Mouse (Mus musculus): ENCODE results near the gene Sptbn1.
"Not testable (repeated sequence)": the region's sequence is repeated elsewhere in the genome, so short reads cannot be mapped to it uniquely, and the experiment has no call there.

Sptbn1 gene

DNA sequence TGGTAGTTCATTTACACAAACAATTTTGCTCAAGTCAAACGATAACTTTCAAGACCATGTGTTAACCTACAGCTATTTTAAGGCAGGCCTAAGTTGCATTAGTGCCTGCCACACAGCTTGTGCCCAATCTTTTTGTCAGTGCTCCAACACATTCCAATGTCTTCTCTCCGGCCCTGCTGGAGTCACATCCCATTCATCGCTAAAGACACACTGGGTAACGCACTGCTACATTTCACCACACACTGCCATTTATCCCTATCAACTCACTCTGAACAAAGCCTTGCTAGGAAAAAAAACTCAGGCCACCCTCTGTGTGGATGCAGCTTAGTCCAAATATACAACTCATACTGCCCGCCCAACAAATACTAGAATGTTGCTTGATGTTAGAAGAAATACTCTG is 11.5 kb downstream of the Sptbn1 start:
- DNase-seq (ENCODE audit: low spot score in 2 of 2), result no peak

DNA sequence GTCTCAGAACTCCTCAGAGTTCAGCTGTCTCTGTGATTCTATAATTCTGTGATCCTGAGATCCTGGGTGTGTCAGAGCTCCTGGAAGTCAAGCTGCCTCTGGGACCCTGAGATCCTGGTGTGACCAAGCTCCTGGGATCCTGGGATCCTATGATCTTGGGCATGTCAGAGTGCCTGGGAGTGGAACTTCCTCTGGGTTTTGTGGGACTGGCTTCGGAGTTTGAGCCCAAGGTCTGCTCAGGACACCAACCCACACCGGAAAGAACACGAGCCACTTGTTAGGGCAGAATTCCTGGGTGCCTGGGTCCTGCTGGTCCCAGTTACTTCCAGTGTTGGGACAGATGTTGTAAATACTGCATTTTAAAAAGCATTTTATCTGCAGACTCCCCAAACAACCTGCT is 12.8 kb downstream of the Sptbn1 start:
- DNase-seq (ENCODE audit: low spot score in 2 of 2), result not testable (repeated sequence)

DNA sequence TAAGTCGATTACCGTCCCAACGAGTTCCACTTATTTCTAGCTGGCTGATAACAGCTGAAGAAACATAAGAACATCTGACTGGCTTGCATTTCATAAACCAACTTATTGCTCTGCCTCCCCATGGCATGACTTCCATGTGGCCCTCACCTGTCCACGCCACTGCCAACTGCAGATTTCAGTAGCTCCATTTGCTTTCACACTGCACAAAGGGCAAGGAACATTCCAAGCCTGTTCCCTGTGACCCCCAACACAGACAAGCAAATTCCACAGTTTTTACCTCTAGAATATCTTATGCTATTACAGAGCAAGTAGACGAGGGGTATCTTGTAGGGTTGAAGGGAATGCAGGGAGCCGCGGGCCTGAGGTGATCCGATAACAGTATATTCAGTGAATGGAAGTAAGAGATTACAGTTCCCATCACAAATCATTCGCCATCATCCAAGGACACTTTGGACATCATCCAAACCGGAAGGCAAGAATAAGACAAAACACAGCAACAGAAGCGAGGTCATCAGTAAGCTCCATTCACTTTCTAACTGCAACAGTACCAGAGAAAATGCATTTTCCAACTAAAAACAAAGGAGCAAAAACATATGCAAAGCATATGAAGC is 16.6 kb downstream of the Sptbn1 start:
- DNase-seq (ENCODE audit: low spot score in 2 of 2), result no peak

DNA sequence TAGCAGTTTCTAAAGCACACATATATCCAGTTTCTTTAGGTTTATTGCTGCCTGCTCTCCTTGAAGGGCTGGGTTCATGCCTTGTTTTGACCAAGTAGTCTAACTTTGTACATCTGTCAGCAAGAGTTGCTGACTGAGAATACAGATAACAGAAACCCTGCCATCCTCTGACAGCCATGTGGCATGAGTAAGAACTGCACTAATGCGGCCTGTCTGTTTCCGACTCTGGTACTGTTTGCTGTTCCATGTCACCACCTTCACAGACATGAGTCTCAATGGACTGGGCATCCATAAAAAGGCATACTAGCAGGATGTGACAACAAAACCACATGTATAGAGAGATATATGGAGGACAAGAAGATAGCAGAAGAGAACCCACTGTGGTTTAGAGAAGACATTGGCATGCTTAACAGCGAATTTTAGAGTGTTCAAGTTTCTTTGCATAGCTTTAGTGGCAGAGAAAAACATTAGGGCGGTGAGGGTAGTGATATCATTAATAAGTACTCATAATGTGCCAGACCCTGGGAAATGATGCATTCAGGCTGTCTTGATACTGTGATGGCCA is 18.4 kb downstream of the Sptbn1 start:
- no peak for DNase-seq (ENCODE audit: low spot score in 2 of 2)

DNA sequence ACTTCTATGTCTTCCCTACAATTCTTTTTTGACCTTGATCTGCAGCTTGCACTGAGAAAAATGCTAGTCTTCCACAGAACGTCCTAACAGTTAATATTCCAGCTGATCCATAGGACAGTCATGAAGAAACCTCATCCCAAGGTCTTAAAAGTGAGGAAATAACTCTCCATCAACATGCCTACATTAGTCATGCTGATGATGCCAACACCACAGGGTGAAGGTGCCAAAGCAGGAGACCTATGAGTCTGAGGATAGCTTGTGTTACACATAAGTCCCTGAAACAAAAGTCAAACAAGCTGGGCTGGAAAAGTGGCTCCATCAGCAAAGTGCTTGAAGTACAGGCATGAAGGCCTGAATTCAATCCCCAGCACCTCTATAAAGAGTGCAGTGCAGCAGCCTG is 20.9 kb downstream of the Sptbn1 start:
- no peak for DNase-seq (ENCODE audit: low spot score in 2 of 2)

DNA sequence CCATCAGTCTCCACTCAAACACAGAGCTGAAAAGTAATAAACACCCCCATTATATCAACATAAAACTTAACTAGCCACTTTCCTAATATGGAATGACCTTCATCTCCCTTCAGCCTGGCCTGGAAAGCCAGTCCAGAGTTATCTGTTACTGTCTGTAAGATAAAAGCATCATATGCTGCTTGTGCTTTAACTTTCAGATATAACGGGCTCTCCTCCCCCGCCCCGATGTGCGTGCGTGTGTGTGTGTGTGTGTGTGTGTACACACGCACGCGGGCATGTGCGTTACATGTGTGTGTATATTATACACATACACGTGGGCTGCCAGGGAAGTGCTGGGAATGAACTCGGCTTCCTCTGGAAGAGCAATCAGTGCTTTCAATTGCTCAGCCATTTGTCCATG is 21.8 kb downstream of the Sptbn1 start:
- no peak for DNase-seq (ENCODE audit: low spot score in 2 of 2)

DNA sequence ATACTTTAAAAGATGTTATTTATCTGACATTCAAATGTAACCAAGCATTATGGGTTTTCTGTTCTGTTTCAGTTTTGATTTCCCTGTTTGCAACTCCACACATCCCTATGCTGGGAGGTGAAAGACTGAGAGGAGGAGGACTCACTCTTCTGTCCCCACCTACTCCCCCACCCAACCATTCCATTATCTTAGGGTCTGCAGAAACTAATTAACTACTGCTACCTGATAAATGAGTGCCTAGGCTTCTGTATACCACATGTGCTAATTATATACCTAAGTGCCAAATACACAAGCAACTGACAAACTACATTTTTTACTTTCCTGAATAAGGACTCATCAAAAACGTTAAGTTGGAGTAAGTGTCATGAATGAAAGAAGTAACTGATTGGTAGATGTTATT is 23.8 kb downstream of the Sptbn1 start:
- DNase-seq (ENCODE audit: low spot score in 2 of 2), result no peak

DNA sequence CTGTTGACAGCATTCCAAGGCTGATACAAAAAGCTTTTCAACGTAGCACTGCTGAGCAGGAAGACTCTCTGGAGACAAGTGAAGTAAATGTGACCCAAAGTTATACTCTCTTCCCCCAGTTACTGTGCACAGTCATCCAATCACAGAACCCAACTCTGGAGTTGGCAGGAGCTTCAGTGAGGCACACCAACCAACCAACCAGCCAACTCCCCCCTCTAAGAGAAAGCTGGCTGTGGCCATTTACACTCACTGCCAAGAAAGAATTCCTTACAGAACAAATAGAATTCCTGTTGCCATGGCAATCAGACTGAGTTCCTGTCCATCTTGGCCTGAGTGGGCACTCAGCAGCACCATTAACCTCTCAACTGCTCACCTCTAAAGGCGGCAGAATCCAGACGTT is 24.4 kb downstream of the Sptbn1 start:
- DNase-seq (ENCODE audit: low spot score in 2 of 2), result peak in 1 of 2 experiments; percentile 39

DNA sequence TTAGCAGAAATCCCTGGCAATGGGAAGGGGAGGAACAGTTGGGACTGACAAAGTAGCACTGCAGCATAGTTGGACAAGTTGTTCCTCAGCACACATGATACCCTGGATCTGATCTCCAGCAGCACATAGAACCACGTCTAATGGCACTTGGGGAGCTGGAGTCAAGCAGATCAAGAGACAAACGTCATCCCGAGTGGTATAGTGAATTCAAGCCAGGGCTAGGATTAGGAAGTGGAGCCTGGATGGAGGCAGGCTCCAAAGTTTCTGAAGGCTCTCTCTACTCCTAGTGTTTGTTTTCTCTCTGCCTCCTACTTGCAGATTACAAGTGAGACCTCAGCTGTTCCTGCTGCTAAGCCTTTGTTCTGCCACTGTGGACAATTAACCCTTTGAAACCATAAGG is 27.1 kb downstream of the Sptbn1 start:
- no peak for DNase-seq (ENCODE audit: low spot score in 2 of 2)

DNA sequence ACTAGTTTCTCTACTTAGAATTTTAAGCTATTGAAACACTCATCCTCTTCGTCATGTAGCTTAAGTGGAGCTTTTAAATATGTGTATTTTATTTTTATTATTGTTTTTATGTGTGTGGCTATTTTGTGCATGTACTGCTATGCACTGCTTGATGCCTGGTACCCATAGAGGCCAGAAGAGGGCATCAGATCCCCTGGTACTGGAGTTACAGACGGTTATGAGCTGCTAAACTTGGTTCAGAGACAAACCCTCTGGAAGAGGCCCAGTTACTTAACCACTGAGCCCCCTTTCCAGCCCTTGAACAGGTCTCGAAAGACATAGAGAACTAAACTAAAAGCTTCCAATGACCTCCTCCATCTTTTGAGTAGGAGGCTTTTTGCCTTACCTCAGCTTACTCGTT is 30.0 kb downstream of the Sptbn1 start:
- no peak for DNase-seq (ENCODE audit: low spot score in 2 of 2)

DNA sequence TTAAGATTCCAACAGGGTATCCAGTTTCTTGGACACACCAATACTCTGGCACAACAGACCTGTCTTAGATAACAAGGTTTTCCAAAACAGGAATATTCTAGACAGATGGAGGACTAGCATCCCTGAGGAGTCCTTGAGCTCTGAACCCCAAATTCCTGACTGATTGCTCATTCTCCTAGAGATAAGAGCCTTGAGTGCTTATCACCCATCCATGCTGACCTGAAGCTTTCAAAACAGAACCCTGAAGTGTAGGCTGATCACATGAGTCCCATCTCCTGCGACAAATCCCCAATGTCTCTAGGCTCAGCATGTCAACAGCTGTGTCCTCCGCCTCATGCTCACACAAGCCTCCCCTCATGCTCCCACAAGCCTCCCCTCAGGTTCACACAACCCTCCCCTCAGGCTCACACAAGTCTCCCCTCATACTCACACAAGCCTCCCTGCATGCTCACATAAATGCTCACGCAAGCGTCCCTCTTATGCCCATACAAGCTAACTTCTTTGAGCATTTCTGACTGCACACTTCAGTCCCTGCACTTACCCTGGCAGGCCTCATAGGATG is 31.2 kb downstream of the Sptbn1 start:
- DNase-seq (ENCODE audit: low spot score in 2 of 2), result no peak

DNA sequence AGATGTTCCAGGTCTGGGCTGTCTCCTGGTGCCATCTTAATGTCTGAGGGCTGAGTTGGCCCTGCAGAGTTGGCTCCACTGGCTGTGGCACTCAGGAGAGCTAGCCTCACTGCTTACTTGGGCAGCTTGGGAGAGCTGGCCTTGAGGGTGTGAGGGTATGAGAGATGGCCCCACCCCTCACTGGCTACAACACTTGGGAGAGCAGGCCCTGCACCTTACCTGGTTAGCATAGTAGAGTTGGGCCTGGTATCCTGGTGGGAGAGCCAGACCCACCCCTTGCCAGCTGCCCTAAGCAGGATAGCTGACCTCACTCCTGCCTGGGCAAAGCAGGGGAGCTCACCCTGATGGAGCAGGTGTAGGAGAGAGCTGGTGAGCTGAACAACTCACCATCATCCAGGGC is 32.3 kb downstream of the Sptbn1 start:
- no peak for DNase-seq (ENCODE audit: low spot score in 2 of 2)

DNA sequence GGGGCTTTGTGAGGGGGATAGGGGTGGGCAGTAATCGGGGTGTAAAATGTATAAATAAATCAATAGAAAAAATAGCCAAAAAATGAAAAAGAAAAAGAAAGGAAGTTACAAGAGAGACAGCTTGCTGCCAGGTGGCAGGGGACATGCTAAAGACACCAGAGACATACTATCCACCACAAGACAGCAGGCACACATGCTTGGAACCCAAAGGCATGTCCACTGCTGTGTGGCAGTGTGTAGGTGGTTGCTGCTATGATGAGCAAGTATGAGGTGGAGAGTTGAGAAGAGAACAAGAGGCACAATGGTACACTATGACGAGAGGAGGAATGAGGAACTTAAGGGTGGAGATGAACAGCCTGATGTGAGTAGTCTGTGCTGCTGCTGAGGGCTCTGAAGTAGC is 32.8 kb downstream of the Sptbn1 start:
- DNase-seq (ENCODE audit: low spot score in 2 of 2), result no peak

DNA sequence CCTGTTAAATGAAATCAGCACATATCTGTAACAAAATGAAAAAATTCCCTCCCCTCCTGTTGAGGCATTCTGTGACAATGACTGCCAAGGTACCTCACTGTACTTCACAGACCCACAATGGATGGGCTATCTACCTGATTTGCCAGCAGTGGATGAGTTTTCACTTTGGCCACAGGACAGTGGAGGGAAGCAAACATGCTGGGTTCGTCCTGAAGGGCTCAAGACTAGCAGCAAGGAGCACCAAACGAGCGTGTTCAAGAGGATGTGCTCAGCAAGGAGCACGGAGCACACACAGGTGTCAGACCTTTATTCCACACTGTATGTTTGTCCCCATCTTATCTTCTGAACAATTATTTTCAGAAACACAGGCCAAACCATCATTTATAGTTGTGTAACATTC is 34.0 kb downstream of the Sptbn1 start:
- no peak for DNase-seq (ENCODE audit: low spot score in 2 of 2)

DNA sequence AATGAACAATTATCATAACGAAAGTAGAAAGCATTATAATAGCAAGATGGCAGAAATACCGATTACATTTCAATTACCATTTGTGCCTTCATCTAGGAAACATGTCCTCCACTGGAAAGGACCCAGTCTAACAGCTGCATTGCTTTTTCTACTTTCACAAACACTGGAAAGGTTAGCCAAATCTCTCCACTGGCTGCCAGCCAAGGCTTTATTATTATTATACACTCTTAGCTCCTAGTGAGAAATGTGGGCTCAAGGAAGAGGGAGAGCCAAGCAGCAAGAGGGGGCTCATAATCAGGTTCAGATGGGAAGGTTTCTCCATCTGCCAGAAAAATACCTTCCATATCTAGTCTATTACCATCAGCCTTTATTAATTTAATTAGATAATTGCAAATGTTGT is 35.9 kb downstream of the Sptbn1 start:
- DNase-seq (ENCODE audit: low spot score in 2 of 2), result no peak

DNA sequence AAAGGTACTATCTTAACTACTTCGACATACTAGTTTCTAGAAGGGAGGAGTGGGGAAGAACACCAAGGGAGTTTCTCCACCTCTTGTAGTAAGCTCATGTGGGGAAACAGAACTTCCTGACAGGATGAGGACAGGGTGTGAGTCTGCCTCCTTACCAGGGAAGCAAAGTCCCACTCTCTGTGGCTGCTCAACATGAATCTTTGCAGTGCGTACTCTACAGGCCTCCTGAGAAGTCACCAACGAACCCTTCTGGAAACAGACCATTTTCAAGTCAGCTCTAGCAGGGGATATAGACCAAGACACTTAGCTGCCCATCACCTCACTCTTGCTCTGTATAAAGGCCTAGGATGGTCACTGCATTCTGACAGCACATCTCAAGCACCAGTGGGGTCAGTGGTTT is 36.6 kb downstream of the Sptbn1 start:
- no peak for DNase-seq (ENCODE audit: low spot score in 2 of 2)

DNA sequence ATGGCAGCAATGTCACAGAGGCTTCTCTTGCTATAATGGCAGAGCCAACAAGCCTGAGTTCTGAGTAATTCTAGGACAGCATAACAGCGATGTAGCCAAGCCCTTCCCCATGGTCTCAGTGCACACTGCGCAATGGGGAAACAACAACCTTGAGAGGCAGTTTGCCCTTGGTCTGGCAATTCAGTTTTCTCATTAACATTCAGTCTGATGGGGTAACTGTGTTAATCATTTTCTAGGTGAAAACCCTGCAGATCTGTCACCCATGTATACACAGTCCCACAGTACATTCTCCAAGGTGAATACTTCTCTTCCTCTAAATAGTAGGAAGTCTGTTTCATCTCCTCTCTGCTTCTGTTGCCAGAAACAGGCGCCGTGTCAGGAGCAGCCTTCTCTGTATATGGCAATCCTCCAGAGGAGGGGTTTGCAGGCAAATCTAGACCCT is 37.6 kb downstream of the Sptbn1 start:
- DNase-seq (ENCODE audit: low spot score in 2 of 2), result no peak

DNA sequence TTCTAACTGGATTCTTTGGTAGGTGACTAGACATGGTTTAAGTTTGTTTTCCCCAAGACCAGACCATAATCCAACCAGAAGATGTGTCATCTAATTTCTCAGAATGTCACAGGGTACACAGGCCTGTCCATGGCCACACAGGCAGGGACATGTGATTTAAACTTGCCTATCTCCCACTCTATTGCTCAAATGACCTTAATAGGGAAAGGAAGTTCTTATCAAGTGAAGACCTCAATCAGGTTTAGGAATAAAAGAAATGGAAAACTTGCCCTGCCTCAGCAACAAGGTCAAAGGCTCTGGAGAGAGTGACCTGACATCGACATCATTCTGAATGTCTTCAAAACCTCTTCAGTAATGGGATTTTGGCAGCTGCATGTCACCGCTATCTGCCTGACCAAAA is 41.2 kb downstream of the Sptbn1 start:
- no peak for DNase-seq (ENCODE audit: low spot score in 2 of 2)

DNA sequence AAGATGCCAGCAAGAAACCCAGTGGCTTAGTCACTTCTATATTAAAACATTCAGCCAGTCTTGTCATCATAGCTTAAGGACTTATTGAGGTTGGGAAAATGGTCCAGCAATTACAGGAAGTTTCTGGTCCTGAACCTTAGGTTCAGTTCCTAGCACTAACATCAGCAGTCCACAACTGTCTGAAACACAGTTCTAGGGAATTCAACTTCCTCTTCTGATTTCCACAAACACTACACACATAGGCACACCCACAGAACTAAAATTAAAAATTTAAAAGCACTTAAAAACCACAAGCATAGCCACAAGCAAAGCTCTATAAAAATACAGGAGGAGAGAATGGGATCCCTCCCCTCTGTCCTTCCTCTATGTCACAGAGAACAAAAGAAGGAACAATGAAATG is 43.4 kb downstream of the Sptbn1 start:
- no peak for DNase-seq (ENCODE audit: low spot score in 2 of 2)

DNA sequence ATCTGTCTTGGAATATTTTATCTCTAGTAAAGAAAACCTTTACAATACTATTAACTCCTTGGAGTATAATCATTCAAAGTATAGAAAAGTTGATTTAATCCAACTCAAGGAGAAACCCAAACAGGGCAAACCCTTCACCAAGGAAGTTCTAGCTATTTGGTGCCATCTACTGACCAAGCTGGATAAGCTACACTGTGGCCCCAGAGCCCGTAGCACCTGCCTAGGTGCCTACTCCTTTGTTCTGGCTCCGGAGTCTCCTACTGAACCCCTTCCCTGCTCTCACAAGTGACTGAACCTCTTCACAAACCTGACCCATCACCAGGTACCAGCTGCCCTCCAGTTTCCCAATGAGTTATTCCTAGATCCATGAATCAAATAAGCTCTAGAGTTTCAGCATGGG is 45.3 kb downstream of the Sptbn1 start:
- DNase-seq (ENCODE audit: low spot score in 2 of 2), result no peak

DNA sequence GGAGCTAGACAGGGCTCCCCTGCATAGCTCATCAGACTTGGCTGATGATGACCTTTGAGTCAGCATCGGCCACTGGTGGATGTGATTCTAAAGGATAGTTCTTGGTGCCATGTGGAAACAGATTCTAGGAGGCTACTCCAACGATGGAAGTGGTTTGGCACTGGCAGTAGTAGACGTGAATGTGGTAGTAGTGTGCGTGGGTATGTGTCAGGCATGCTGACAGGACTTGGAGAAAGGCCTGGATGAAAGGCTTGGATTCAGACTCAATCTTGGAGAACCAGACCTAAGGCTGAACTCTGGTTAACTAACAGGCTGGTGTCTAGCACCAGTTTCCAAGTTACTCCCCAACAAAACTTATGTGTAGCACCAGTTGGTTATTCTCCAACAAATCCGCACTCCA is 46.9 kb downstream of the Sptbn1 start:
- DNase-seq (ENCODE audit: low spot score in 2 of 2), result no peak

DNA sequence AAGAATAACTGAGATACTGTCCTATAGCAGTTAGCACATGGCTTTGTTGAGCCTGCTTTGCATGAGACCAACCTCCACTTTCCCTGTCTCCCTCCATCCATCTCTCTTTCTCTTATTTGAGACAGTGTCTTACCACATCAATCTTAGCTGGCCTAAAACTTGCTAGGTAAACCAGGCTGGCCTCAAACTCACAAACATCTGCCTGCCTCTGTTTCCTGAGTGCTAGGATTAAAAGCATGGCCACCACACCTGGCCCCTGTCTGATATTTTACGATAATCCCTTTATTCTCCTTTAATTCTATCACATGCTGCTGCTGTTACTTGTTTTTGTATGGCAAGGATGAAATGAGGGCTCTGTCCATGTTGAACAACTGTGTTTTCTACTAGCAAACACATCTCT is 49.6 kb downstream of the Sptbn1 start:
- DNase-seq (ENCODE audit: low spot score in 2 of 2), result no peak

DNA sequence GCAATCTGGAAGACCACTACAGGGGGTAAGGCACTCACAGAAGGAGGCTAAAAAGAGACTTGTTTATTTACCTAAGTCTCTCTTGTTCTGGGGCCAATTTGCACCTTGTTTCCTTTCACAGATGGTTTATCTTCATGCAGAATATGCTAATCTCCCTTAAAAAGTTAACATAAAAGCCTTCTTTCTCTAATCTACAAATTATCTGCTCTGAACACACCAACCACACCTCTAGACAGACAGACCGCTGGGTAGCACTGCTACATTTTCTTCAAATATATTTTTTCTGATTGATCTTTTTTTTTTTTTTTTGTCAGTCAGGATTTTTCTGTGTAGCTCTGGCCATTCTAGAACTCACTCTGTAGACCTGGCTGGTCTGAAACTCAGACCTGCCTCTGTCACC is 50.5 kb downstream of the Sptbn1 start:
- no peak for DNase-seq (ENCODE audit: low spot score in 2 of 2)

Data from frontal cortex, postnatal 10 days (tissue).